Mouse (Mus musculus) neural tube, embryonic 13.5 days (tissue): ENCODE data around the gene B3gnt2. TPM values are rescaled to one million over a fixed set of nuclear protein-coding genes. Genes with fewer than 3 reads are reported as not detected.
"Not testable (repeated sequence)": the region's sequence is repeated elsewhere in the genome, so short reads cannot be mapped to it uniquely, and the experiment has no call there.

Experiments used
- ATAC-seq: fragments of 200-750 bp; cut with Nextera tagmentation; 2 replicates; pipeline ENCODE4 v1.8.0; 2017; ENCODE audit warnings: low read depth, mild to moderate bottlenecking, moderate TSS enrichment, moderate library complexity
- H3K27ac ChIP-seq: fragments of 300-500 bp; sonication (generic); replicated peaks from 2 replicates; pipeline ENCODE4 v1.5.1; 2015; ENCODE audit warnings: moderate library complexity, mild to moderate bottlenecking, inconsistent platforms
- H3K27me3 ChIP-seq: fragments of 300-500 bp; sonication (generic); 2 replicates; pipeline ENCODE4 v1.6.1; 2015; ENCODE audit warnings: mild to moderate bottlenecking, inconsistent platforms
- H3K36me3 ChIP-seq: fragments of 300-500 bp; sonication (generic); 2 replicates; pipeline ENCODE4 v1.6.1; 2015; ENCODE audit warnings: mild to moderate bottlenecking, inconsistent platforms
- H3K4me1 ChIP-seq: fragments of 300-500 bp; sonication (generic); replicated peaks from 2 replicates; pipeline ENCODE4 v1.6.1; 2015; ENCODE audit warnings: inconsistent platforms
- H3K4me2 ChIP-seq: fragments of 300-500 bp; sonication (generic); 2 replicates; pipeline ENCODE4 v1.6.1; 2015; ENCODE audit warnings: inconsistent platforms, mild to moderate bottlenecking, moderate library complexity
- H3K4me3 ChIP-seq: fragments of 300-500 bp; sonication (generic); 2 replicates; pipeline ENCODE4 v1.5.1; 2015; ENCODE audit warnings: mild to moderate bottlenecking, inconsistent platforms
- H3K9ac ChIP-seq: fragments of 300-500 bp; sonication (generic); 2 replicates; pipeline ENCODE4 v1.6.1; 2015; ENCODE audit warnings: moderate library complexity, mild to moderate bottlenecking, inconsistent platforms
- H3K9me3 ChIP-seq: fragments of 300-500 bp; sonication (generic); 2 replicates; pipeline ENCODE4 v1.6.1; 2016; ENCODE audit warnings: inconsistent platforms
- WGBS: fragments of 180-500 bp; shearing (Covaris S2); methylation state at CpG from one replicate; pipeline ENCODE4 v1.1.7; 2015; 5-methylcytosine and 5-hydroxymethylcytosine counted together
- polyA plus RNA-seq: library from polyadenylated mRNA; unstranded; fragments of >200 nt; fragmentation: Nextera tagmentation; extraction: Ambion mirVana; gene quantifications from 2 replicates; pipeline ENCODE4 v1.2.1, GENCODE M21; 2015

Gene B3gnt2
- polyA plus RNA-seq, 1 experiment from 2014 or later: 2.0 TPM

DNA sequence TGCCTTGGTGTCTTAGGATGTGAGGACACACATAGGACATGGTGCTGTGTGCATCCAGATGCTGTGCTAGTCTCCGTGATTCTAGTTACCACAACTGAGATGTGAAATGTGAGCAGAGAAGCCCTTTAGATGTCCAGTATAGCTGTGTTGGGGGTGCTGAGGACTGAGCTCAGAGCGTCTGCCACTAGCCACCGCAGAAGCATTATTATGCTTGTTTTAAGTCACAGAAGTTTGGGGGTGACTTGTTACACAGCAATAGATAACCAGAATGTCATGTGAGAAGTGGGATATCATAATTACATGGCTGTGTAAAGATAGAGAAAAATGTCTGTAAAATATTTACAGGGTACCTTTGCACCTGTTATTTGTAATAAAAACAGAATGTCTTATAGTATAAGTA is 109.2 kb downstream of the B3gnt2 start:
- H3K4me1 ChIP-seq: no peaks in the 10 kb centered on the region
- no peak overlapping the region for H3K9ac ChIP-seq
- no peaks in the 10 kb centered on the region for H3K36me3 ChIP-seq
- no peak overlapping the region for H3K4me3 ChIP-seq
- H3K9me3 ChIP-seq: 0 out of 2 replicates have a peak, but pooled peaks cover 2% of the 10 kb centered on the region
- H3K27me3 ChIP-seq: no peaks in the 10 kb centered on the region
- WGBS: 91% methylated on average over 3 of the region's 3 CpGs
- H3K4me2 ChIP-seq: no peak overlapping the region
- no peak overlapping the region for H3K27ac ChIP-seq
- ATAC-seq: no peak

DNA sequence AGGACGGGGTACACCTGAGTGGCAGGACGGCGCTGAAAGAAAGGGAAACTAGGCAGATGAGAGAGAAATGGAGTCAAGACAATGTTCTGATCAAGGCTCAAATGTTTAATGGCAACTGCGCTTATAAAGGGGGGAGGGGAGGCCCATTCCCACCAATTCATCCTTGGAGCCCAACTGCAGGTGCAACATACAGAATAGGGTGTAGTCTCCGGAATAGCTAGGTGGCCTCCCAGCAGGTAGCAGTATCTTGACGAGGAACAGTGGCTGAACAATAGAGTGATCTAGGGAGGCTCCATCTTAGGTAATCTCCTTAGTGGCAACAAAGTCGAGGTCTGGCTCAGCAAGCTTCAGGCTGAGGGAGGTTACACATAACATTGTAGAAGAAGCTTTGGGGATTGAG is 113.4 kb downstream of the B3gnt2 start:
- no peak for ATAC-seq

DNA sequence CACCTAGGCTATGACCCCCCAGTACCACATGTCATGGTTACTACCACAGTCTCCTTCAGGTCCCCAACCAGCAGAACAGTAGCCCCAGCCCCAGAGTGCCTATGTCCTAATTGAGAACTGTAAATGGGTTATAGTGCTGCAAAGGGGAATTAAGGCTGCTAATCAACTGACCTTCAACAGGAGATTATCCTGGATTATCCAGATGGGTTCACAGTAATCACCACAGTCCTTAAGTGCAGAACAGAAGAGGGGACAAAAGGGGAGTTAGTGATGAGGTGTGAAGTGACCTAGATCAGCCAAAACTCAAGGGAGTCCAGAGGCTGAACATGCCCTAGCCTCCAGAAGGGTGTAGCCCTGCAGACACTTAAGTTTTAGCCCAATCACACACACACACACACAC is 115.4 kb downstream of the B3gnt2 start:
- Histone ChIP-seq H3K27ac (no peak overlapping the region), H3K9ac (no peak overlapping the region), H3K27me3 (no peaks in the 10 kb centered on the region)

More for the DNA sequence above, 113.4 kb downstream of the B3gnt2 start:
- Histone ChIP-seq H3K4me2 (no peak overlapping the region), H3K4me3 (no peak overlapping the region), H3K27ac (no peak overlapping the region), H3K36me3 (no peaks in the 10 kb centered on the region), H3K9me3 (peaks cover 10% of the 10 kb centered on the region), H3K9ac (no peak overlapping the region), H3K4me1 (no peaks in the 10 kb centered on the region), H3K27me3 (no peaks in the 10 kb centered on the region)
- 85% methylated on average over 7 of the region's 7 CpGs for WGBS

DNA sequence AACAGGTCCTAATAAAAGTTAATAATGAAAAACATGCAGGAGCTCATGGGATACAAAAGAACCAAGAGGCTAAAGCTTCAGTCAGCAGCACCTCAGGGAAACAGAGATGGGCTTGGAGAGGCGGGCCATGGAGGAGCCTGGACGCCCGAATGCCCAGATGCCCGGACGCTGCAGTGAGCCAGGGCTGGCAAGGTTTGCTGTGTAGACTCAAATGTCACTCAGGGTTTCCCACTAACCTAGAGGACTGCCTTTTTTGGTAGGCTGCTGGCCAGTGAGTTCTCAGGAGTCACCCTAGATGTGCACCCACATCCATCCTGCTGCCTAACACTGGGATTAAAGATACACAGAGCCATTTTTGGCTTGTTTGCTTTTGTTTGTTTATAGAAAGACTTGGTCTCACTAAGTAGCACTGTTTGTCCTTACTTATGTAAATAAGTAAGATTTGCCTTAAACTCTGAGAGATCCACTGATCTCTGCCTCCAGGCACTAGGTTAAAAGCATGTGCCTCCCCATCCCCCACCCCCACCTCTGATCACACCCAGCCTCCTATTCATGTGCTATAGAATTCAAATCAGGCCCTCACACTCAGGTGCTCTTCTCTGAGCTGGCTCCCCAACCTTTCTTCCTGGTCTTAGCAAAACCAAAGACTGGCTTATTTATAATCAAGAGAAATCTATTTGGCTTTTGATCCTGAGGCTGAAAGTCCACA is 117.0 kb downstream of the B3gnt2 start:
- H3K9me3 ChIP-seq: peaks cover 10% of the 10 kb centered on the region

More for the DNA sequence above, 115.4 kb downstream of the B3gnt2 start:
- no peak for ATAC-seq
- no peaks in the 10 kb centered on the region for H3K4me1 ChIP-seq
- H3K36me3 ChIP-seq: no peaks in the 10 kb centered on the region
- H3K4me2 ChIP-seq: no peak overlapping the region
- H3K9me3 ChIP-seq: peaks cover 10% of the 10 kb centered on the region
- H3K4me3 ChIP-seq: no peak overlapping the region

DNA sequence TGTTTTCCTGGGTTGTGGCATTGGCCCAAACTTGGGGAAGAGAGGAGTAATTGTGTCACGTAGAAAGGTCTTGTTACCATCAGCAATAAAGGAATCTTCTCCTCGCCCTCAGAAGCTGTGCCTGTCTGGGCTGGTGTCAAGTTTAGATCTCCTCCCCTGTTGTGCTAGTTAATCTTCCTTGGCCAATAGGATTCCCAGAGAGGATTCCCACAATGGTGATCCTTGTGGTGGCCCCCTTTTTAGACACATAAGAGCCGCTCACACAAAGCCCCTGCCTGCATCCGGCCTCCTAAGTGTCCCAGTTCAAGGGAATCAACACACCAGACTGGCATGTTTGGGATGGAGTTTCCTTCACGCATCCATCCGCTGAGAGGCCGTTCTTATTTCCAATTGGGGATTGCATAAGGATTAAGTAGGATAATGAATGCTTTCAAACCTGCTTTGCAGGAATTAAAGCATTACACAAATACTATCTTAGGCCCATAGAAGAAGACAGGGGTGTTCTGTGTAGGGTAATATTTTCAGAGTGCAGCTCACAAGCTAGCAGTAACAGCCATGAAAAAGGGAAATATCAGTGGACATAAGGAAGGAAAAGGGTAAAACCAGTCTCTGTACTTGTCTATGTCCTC is 118.6 kb downstream of the B3gnt2 start:
- H3K4me1 ChIP-seq: no peaks in the 10 kb centered on the region
- no peak overlapping the region for H3K4me2 ChIP-seq
- H3K9ac ChIP-seq: no peak overlapping the region
- H3K27me3 ChIP-seq: no peaks in the 10 kb centered on the region
- H3K36me3 ChIP-seq: no peaks in the 10 kb centered on the region
- peaks cover 10% of the 10 kb centered on the region for H3K9me3 ChIP-seq
- no peak for ATAC-seq
- H3K4me3 ChIP-seq: no peak overlapping the region
- no peak overlapping the region for H3K27ac ChIP-seq
- 47% methylated on average over 7 of the region's 7 CpGs for WGBS

More for the DNA sequence above, 117.0 kb downstream of the B3gnt2 start:
- ATAC-seq: no peak
- H3K4me1 ChIP-seq: no peaks in the 10 kb centered on the region
- H3K36me3 ChIP-seq: no peaks in the 10 kb centered on the region
- WGBS: 92% methylated on average over 5 of the region's 5 CpGs
- H3K27ac ChIP-seq: no peak overlapping the region
- no peaks in the 10 kb centered on the region for H3K27me3 ChIP-seq
- H3K9ac ChIP-seq: no peak overlapping the region
- no peak overlapping the region for H3K4me2 ChIP-seq
- no peak overlapping the region for H3K4me3 ChIP-seq

DNA sequence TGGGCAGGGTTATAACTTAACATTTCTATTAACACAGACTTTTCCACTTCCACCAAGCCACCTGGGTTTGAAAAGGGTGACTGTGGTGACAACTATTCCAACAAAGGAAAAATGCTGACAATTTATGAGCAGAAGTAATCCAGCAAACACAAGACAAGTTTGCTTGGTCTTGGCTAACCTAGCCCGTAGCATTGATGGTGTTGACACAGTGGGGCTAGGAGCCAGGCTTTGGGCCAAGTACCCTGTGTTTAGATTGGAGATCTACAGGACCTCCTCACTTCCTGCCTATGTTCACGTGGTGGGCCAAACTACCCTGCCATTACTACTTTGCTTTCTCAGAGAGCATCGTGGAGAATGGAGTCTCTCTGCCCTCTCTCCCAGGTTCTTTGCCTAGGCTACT is 119.3 kb downstream of the B3gnt2 start:
- H3K9me3 ChIP-seq: peaks cover 7% of the 10 kb centered on the region
- no peak for ATAC-seq
- no peak overlapping the region for H3K9ac ChIP-seq
- WGBS: 75% methylated on average over 3 of the region's 3 CpGs
- H3K4me1 ChIP-seq: no peaks in the 10 kb centered on the region
- H3K4me2 ChIP-seq: no peak overlapping the region
- H3K27ac ChIP-seq: no peak overlapping the region
- H3K4me3 ChIP-seq: no peak overlapping the region
- H3K27me3 ChIP-seq: no peaks in the 10 kb centered on the region
- no peaks in the 10 kb centered on the region for H3K36me3 ChIP-seq

DNA sequence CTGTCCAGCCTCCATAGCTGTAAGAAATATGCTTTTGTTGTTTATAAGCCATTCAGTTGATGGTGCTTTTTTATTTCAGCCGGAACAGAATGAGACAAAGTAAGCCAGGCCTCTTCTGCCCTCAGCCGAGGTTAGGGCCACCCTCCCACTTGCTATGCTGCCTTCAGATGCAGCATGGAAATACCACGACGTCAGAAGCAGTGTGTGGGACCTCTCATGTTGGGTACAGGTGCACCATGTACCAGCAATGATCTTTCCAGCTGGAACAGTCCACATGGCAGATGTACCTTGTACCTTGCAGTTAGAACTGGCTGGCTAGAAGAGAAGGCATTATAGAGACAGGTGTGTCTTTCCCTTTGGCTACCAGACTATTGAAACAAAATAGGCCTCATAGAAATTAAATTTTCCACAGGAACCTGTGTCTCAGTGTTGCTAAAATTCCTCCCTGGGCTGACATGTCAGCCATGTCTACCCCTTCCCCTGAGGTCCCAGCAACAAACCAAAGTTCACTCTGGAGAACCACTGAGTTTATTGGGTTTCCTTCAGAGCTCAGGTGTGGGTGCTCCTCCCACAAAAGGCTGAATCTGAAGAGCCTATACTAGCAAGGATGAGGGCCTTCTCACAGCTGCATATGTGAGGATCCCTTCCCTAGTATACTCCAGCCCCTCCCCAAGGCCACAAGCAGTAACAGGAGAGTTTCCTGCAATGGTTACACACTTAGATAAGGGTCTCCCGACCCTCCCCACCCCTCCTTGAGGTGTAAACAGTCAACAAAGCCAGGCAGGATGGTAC is 121.1 kb downstream of the B3gnt2 start:
- H3K4me1 ChIP-seq: no peaks in the 10 kb centered on the region
- H3K27me3 ChIP-seq: no peaks in the 10 kb centered on the region
- H3K9me3 ChIP-seq: no peaks in the 10 kb centered on the region
- WGBS: 78% methylated on average over 5 of the region's 5 CpGs
- H3K4me2 ChIP-seq: no peak overlapping the region
- H3K27ac ChIP-seq: no peak overlapping the region
- ATAC-seq: no peak
- no peak overlapping the region for H3K9ac ChIP-seq
- no peaks in the 10 kb centered on the region for H3K36me3 ChIP-seq
- H3K4me3 ChIP-seq: no peak overlapping the region

DNA sequence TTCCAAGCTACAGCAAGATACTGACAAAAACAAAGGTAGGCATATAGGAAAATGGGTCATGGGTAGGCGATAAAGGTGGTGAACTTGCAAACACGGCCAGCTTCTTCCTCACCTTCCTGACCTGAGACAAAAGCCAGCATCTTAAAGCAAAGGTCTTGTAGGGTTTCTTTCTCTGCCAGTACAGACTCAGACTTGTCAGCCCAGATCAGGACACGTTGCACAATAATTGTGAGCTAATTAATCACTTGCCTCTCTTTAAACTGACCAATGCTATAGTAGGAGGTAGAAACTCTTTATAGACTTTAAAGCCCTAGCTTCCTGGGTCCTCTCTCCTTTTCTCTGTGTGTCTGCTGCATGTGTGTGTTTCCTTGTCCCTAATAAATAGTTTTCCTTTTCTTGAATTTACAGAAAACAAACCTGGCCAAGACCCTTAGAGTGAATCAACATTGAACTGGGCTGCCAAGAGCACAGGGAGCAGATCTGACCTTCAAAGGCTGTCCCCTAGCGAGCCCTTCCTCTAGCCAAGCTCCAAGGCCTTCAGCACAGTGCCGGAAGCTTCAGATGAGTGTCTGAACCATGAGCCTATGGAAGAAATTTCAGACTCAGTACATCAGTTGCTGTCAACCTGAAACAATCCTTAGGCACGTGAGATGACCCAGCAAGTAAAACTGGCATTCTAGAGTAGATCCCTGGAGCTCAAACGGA is 124.1 kb downstream of the B3gnt2 start:
- H3K27me3 ChIP-seq: no peaks in the 10 kb centered on the region
- no peak overlapping the region for H3K4me2 ChIP-seq
- H3K27ac ChIP-seq: no peak overlapping the region
- no peak overlapping the region for H3K9ac ChIP-seq
- WGBS: 84% methylated on average over 7 of the region's 7 CpGs
- H3K4me1 ChIP-seq: no peaks in the 10 kb centered on the region
- H3K9me3 ChIP-seq: no peaks in the 10 kb centered on the region
- ATAC-seq: no peak
- H3K4me3 ChIP-seq: no peak overlapping the region
- H3K36me3 ChIP-seq: no peaks in the 10 kb centered on the region

DNA sequence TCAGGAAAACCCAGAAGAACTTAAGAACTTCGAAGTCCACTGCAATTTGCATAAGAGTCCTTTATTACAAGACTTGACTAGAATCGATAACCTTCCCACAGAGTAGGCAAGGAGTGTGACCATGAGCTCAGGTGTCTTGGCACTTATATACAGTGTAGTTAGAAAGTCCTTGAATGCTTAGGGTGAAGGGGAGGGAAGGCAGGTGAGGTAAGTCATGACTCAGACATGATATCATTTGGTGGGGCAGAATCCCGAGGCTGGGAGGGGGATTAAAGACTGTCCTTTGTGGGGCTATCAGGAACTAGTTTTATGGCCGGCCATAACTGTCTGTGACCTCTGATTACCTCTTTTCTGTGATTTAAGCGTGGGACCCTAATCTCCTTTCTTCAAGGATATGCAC is 125.6 kb downstream of the B3gnt2 start:
- 53% methylated on average over 5 of the region's 5 CpGs for WGBS
- H3K9ac ChIP-seq, H3K27me3 ChIP-seq, H3K36me3 ChIP-seq, H3K4me1 ChIP-seq, H3K27ac ChIP-seq, ATAC-seq, H3K4me3 ChIP-seq, H3K9me3 ChIP-seq, H3K4me2 ChIP-seq: not testable (repeated sequence)

DNA sequence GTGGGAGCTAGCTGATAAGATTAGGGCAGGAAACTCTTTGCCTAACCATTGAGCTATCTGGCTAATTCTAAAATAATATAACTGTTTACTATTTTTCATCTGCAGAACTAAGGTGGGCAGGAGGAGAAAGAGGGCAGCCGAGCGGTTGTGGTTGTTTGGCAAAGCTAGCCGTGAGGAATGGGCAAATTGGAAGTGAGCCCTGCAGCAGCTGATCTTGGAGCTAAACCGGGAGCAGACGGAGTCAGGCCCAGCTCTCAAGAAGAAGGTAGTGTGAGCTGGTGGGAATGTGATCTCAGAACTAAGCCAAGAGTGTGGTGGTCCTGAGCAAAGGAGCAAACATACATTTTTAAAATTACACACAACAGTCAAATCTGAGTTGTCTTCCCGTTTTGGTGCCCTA is 126.8 kb downstream of the B3gnt2 start:
- H3K9me3 ChIP-seq: no peaks in the 10 kb centered on the region
- no peaks in the 10 kb centered on the region for H3K4me1 ChIP-seq
- H3K9ac ChIP-seq: no peak overlapping the region
- H3K36me3 ChIP-seq: no peaks in the 10 kb centered on the region
- no peak for ATAC-seq
- no peaks in the 10 kb centered on the region for H3K27me3 ChIP-seq
- no peak overlapping the region for H3K4me2 ChIP-seq
- no peak overlapping the region for H3K4me3 ChIP-seq
- no peak overlapping the region for H3K27ac ChIP-seq
- WGBS: 93% methylated on average over 6 of the region's 6 CpGs

DNA sequence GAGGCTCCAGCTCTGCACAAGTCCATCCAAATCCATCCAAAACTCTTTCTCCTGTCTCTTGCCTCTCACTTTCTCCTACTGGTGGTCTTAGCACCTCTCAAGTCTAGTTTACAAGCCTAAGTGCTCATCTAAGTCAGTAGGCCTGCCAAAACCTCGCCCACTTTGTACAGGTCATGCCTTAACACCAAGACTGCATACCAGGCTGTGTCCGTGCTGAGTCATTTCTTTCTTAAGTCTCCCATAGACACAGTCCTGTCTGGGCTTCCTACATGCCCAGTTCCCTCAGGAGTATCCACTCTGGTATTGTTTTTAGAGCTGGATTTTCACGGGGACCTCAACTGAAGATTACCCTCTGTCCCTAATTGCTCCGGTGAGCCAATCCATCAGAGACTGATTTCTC is 127.9 kb downstream of the B3gnt2 start:
- 79% methylated on average over 4 of the region's 4 CpGs for WGBS
- H3K4me1 ChIP-seq: no peaks in the 10 kb centered on the region
- no peak overlapping the region for H3K4me3 ChIP-seq
- H3K27me3 ChIP-seq: no peaks in the 10 kb centered on the region
- no peak overlapping the region for H3K4me2 ChIP-seq
- no peaks in the 10 kb centered on the region for H3K9me3 ChIP-seq
- no peaks in the 10 kb centered on the region for H3K36me3 ChIP-seq
- no peak overlapping the region for H3K27ac ChIP-seq
- H3K9ac ChIP-seq: no peak overlapping the region
- no peak for ATAC-seq

DNA sequence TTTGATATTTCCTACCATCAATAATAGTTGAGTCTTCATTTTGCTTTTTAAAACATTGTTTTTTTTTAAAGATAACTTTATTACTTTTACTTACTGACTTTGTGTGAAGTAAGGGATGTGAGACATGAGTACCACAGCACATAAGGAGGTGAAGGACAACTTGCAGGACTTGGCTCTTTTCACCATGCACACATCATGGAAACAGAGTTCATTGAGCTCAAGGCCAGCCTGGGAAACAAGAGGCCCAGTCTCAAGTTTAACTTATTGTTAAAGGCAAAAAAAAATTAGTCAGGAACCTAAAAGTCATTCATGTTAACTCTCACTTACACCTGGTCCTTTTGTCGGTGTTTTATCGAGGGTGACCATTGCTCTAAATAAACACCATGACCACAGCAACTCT is 137.7 kb downstream of the B3gnt2 start:
- 95% methylated on average over 2 of the region's 2 CpGs for WGBS
- no peak overlapping the region for H3K9ac ChIP-seq
- ATAC-seq: no peak
- H3K27me3 ChIP-seq: no peaks in the 10 kb centered on the region
- no peak overlapping the region for H3K4me2 ChIP-seq
- H3K36me3 ChIP-seq: no peaks in the 10 kb centered on the region
- H3K9me3 ChIP-seq: no peaks in the 10 kb centered on the region
- H3K27ac ChIP-seq: no peak overlapping the region
- H3K4me3 ChIP-seq: no peak overlapping the region
- no peaks in the 10 kb centered on the region for H3K4me1 ChIP-seq
